Mouse (Mus musculus): Measurements from ENCODE around the gene Scgb1b19. TPM values are rescaled to one million over a fixed set of nuclear protein-coding genes. Genes with fewer than 3 reads are reported as not detected.

The Scgb1b19 gene
- not detected in 2 replicates for polyA plus RNA-seq (2012; rRNA removed)

DNA sequence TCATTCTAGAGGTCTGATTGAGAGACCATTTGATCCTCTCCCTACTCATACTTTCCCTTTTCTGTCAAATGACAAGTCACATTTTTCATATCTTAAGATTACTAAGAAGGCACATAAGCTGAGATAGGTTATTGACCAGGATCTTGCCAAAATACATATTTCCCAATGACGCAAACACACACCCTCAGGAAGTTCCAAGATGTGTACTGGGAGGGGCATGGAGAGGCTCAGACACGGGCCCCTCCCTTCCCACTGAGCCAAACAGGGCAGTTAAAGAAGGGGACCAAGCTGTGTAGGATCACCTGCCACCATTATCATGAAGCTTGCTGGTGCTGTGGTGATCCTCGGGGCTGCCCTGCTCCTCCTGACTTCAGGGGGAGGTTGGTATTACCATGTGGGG, at the start of gene Scgb1b19:
TSS of gene Scgb1b19 (plus strand) at position 301 of the 400 bp plus-strand sequence.

DNA sequence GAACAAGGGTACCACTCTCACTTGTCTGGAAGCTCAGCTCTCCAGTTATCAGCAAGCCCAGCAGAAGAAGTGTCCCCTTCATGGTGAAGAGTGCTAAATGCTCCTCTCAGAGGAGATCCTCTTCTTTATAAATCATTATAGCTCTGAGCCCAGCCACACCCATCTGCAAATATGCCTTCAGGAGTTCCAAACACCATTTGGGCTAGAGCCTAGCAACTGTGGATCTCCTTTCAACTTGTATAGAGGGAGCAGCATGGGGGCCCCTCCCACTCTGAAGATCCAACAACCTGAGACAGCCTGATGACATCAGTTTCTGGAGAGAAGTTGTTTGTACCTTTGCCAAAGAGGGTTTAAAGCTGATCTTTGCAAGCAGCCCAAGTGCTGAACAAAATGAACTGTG, 6.9 kb upstream of the Scgb1b19 start, which contains the start of gene Scgb2b19:
TSS of gene Scgb2b19 (minus strand) at position 101 of the 400 bp plus-strand sequence.

Other genes starting within 250 kb of the Scgb1b19 start
- not detected in 2 replicates for gene Scgb2b17, start 230.7 kb upstream of the Scgb1b19 start, polyA plus RNA-seq (2012; rRNA removed)
- gene Scgb1b17, start 223.8 kb upstream of the Scgb1b19 start, polyA plus RNA-seq (2012; rRNA removed), result not detected in 2 replicates
- not detected in 2 replicates for gene Scgb2b18, start 113.4 kb upstream of the Scgb1b19 start, polyA plus RNA-seq (2012; rRNA removed)
- gene Scgb1b18, start 101.7 kb upstream of the Scgb1b19 start, polyA plus RNA-seq (2012; rRNA removed), result not detected in 2 replicates
- gene Scgb2b19, start 7.0 kb upstream of the Scgb1b19 start, polyA plus RNA-seq (2012; rRNA removed), result not detected in 2 replicates
- gene Scgb2b20, start 79.0 kb downstream of the Scgb1b19 start, polyA plus RNA-seq (2012; rRNA removed), result not detected in 2 replicates
- gene Scgb1b20, start 85.9 kb downstream of the Scgb1b19 start, polyA plus RNA-seq (2012; rRNA removed), result not detected in 2 replicates
- gene Scgb2b21, start 233.2 kb downstream of the Scgb1b19 start, polyA plus RNA-seq (2012; rRNA removed), result not detected in 2 replicates

Measured in central nervous system, embryonic 18 days (tissue).